Mouse (Mus musculus): ENCODE results near the gene Auts2.

Auts2 gene

DNA sequence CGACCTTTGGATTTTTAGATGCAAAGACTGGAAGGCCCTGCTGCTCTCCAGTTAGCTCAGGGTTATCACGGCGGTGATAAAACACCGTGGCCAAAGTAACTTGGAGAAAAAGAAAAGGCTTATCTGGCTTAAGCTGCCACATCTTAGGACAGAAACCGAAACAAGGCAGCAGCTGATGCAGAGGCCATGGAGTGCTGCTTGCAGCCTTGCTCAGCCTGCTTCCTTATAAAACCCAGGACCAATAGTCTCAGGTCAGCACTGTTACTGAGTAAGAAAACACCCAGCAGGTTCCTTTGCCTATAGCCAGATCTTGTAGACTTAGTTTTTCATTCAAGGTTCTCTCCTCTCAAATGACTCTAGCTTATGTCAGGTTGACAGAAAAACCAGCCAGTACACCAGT lies 621.0 kb downstream of the Auts2 start:
- in situ Hi-C loops (cut with MboI, MseI), result no loop called here

- in situ Hi-C loops (cut with MboI, MseI), result loop anchor here (10.0 kb wide), 1 partner anchor 655 kb away; no protein-coding TSS in a partner anchor
These were observed 623.0 kb downstream of the Auts2 start for GRCm38 (mm10) chr5:131919983-131920777.

DNA sequence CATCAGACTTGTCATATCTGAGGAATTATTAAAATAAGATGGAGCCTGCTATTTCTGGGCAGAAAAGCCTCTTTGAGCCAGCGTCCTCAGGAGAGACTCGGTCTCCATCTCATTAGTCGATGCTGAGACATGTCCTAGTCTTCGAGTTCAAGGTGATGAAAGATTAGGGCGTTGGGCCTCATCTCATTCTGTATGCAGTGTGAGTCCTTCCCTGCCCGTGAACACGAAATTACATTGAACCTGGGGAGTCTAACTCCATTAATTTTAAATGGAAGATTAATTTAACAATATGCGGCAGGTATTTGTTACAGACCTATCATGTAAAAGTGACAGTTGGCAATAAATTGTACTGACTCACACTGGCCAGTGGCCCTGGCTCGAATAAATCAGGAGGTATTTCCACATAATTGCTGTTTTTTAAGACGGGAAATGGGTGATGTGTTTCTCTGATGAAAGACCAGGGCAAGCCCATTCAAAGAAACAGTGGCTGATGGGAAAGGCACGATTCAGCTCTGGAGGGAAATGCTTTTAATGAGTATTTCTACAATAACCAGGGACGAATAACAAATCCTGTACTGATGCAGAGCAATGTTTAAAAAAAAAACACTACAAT lies 626.2 kb downstream of the Auts2 start:
- in situ Hi-C loops (cut with MboI, MseI), result loop anchor here (10.0 kb wide), 1 partner anchor 658 kb away; no protein-coding TSS in a partner anchor

GRCm38 (mm10) chr5:131913562-131913961 lies 629.6 kb downstream of the Auts2 start:
- in situ Hi-C loops (cut with MboI, MseI), result loop anchor here (10.0 kb wide), 1 partner anchor 661 kb away; no protein-coding TSS in a partner anchor

- in situ Hi-C loops (cut with MboI, MseI), result loop anchor here (10.0 kb wide), 1 partner anchor 662 kb away; no protein-coding TSS in a partner anchor
These were observed 630.2 kb downstream of the Auts2 start for GRCm38 (mm10) chr5:131912983-131913382.

DNA sequence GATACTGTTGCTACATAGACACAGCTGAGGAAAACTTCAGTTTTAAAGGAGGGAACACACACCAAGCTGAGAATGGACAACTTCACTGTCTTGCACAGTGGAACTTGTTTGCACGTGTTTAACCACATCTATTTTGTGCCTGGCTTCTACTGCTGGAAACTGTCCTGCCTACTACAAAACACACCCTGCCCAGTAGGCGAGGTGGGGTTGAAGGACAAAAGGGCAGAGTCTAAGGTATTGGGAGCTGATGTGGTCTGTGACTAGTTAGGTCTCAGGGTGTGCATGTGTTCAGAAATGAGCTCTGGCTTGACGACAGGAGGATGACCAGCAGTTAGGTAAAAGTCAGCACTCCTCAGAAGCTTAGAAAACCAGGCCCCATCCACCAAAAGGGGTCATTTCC lies 636.8 kb downstream of the Auts2 start:
- in situ Hi-C loops (cut with MboI, MseI), result no loop called here

GRCm38 (mm10) chr5:131904478-131904877 lies 638.7 kb downstream of the Auts2 start:
- in situ Hi-C loops (cut with MboI, MseI), result no loop called here

DNA sequence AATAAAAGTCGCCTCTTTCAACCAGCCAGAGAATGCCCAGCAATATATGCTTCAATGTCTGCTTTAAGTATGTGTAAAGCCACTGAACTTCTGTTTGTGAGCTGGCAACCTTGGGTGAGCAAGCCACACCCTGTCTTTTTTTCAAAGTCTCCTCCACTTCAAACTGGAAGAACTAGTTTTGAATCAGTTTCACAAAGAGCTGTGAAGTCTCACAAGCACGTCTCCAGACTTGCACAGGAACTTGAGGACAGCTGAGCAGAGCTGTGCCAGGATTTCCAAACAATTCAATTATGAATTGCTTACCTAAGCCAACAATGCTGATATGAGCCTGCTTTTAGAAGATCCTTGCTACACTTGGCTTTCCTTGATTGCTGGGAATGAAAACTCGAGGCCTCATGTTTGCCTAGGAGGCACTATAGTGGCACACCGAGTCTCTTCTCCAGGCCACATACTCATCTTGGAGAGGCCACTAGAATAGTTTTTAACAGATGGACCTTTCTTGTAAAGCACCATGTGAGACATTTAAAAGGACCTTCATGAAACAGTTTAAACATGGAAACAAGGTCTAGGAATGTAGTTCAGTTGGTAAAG lies 645.0 kb downstream of the Auts2 start:
- in situ Hi-C loops (cut with MboI, MseI), result no loop called here

DNA sequence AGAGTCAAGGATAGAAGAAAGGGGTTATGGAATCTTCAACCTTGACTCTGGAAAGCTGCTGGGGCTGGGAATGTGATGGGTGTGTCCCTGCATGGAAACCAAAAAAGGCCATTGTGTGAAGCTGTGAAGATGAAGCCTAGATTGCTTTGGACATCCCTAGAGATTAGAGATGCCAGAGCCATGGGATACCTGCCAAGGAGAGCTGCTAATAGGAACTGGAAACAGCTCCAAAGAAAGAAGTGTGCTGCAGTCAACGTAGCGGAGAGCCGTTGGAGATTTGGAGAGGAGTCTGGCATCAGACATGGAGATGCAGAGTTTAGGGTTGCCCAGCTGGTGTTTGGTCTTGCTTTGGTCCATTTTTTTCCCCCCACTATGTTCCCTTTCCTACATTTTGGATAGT lies 656.5 kb downstream of the Auts2 start:
- in situ Hi-C loops (cut with MboI, MseI), result no loop called here

GRCm38 (mm10) chr5:131876569-131876968 lies 666.6 kb downstream of the Auts2 start:
- in situ Hi-C loops (cut with MboI, MseI), result no loop called here

GRCm38 (mm10) chr5:131875976-131876375 lies 667.2 kb downstream of the Auts2 start:
- in situ Hi-C loops (cut with MboI, MseI), result no loop called here

GRCm38 (mm10) chr5:131873116-131873515 lies 670.0 kb downstream of the Auts2 start:
- in situ Hi-C loops (cut with MboI, MseI), result no loop called here

GRCm38 (mm10) chr5:131869711-131870499 lies 673.2 kb downstream of the Auts2 start:
- in situ Hi-C loops (cut with MboI, MseI), result no loop called here

DNA sequence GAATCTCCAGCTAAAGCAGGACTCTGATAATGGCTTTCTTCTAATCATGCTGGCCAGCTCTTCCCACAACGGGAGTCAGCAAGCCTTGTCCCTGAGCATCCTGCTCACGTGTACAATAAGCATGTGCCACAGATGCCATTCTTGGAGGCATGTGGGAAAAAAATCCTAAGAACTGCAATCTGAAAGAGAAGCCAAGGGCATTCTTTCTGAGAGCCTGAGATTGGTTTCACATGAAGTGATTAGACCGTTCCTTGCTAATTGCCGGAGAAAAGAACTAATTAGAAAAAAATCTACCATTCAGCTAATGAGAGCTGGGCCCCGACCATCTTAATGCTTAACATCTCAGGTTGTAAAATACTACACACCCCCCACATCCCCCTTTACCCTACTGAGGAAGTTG lies 677.9 kb downstream of the Auts2 start:
- in situ Hi-C loops (cut with MboI, MseI), result no loop called here

DNA sequence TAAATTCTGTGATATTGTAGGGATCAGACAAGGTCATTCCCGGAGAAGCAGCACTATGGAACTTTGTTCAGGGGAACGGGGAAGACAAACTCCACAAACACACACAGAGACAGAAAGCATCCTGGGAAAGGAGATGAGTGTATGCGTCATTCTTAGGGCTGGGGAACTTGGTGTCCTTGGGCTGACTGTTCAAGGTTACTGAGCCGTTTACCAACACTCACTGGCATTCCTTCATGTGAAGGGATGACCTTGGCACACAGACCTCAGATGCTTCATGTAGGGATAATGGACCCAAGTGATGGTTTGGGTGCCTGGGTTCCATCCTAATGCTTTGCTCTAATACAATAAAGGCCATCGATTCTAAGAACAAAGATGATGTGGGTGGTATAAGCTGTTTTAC lies 685.2 kb downstream of the Auts2 start:
- in situ Hi-C loops (cut with MboI, MseI), result no loop called here

- in situ Hi-C loops (cut with MboI, MseI), result no loop called here
These were observed 687.8 kb downstream of the Auts2 start for GRCm38 (mm10) chr5:131855358-131855757.

GRCm38 (mm10) chr5:131851597-131852453 lies 691.3 kb downstream of the Auts2 start:
- in situ Hi-C loops (cut with MboI, MseI), result no loop called here

DNA sequence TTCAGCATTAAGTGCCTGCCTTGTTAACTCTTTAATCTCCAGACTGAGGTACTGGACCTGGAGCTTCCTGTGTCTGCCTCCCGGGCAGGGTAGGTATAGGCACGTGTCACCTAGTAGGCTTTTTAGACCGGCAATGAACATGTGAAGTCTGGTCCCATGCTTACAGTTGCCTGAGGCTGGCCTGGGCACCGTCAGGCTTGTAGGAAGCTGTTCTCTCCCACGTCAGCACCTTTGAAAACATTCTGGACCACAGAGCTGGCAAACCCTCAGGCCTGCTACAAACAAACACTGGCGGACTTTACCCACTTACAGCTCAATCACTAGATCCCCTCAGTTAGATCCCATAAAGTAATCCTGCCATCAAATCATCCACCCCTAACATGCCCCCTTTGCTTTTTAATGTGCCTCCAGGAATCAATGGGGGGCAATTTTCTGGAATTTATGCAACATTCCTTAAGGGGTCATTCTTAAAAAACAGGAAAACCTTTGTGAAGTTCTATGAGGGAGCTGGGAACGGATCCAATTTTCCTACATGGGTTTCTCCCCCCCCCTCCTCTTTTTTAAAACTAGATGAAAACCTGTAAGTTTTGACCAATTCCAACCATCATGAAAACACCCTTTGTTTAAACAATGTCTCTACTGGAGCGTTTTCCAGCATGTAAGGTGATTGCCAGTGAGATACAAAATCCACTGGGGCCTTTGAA lies 692.4 kb downstream of the Auts2 start:
- in situ Hi-C loops (cut with MboI, MseI), result no loop called here

DNA sequence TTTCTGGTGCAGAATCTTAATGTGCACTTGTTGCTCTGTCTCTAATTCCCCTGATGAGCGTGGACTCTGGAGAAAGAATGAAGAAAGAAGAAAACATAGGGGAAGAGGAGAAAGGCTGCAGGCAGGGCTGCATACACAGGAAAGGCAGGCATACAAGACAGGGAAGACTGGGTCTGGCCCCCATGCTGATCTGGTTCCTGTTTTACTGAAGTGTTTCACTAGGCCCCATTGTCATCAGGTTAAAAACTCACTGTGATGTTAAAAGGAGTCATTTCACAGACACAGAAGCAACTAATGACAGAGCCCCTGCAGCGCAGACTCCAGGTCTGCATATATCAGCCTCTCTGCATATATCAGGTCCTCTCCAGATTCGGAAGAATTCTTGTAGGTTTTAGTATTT lies 693.5 kb downstream of the Auts2 start:
- in situ Hi-C loops (cut with MboI, MseI), result no loop called here

DNA sequence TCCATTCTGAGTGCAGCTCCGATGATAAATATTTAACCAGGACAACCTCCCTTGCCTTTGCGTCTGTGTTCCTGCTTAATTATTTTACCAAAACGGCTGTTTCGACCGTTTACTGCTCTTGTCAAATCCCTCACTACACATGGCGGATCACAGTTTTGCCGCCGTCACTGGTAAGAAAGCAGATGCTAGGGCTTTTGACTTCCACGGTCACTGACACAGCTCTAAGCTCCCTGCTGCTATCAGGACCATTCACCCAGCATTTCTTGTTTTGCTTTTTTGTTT lies 698.7 kb downstream of the Auts2 start:
- in situ Hi-C loops (cut with MboI, MseI), result no loop called here
